Mouse (Mus musculus) brown adipose tissue, adult 24 weeks (tissue): ENCODE data around the gene Dgki. TPM values are rescaled to one million over a fixed set of nuclear protein-coding genes. Genes with fewer than 3 reads are reported as not detected.

Experiments used
- H3K27ac ChIP-seq: fragments of 200-500 bp; replicated peaks from 2 replicates; pipeline ENCODE4 v1.5.1; 2012; ENCODE audit warnings: low read depth, mild to moderate bottlenecking, low read length
- H3K4me1 ChIP-seq: fragments of 200-500 bp; 2 replicates; pipeline ENCODE4 v1.6.1; 2012; ENCODE audit warnings: low read length, mixed read lengths; ENCODE audit not compliant: control insufficient read depth, insufficient read depth, insufficient read length
- H3K4me3 ChIP-seq: fragments of 200-500 bp; 2 replicates; pipeline ENCODE4 v1.5.1; 2012; ENCODE audit warnings: low read depth, mild to moderate bottlenecking, low read length, moderate library complexity; ENCODE audit not compliant: insufficient read depth
- polyA plus RNA-seq: library from polyadenylated mRNA; stranded (reverse); fragments of >200 nt; gene quantifications from 2 replicates; pipeline ENCODE4 v1.2.4, GENCODE M21; 2012; ENCODE audit not compliant: missing spikeins, insufficient read depth, insufficient read length

The Dgki gene
- polyA plus RNA-seq, 1 experiment: not detected

DNA sequence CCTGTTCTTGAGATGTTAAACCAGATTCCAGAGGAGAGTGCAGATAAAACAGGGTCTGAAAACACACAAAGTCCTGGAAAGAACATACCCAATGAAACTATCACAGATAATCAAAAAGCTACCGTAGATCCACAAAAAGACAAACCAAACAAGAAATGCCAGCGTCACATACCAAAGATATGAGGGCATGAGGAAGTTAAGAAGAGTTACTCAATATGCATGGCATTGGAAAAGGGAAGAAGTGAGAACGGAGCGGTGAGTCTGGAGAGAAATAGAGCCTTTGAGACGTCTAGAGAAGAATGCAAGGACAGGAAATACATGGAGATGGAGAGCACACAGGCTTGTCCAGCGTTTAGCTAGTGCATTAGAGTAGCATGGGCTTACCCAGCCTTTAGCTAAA lies 401.6 kb downstream of the Dgki start:
- H3K4me3 ChIP-seq: no peak overlapping the region
- no peak overlapping the region for H3K27ac ChIP-seq
- no peaks in the 10 kb centered on the region for H3K4me1 ChIP-seq

DNA sequence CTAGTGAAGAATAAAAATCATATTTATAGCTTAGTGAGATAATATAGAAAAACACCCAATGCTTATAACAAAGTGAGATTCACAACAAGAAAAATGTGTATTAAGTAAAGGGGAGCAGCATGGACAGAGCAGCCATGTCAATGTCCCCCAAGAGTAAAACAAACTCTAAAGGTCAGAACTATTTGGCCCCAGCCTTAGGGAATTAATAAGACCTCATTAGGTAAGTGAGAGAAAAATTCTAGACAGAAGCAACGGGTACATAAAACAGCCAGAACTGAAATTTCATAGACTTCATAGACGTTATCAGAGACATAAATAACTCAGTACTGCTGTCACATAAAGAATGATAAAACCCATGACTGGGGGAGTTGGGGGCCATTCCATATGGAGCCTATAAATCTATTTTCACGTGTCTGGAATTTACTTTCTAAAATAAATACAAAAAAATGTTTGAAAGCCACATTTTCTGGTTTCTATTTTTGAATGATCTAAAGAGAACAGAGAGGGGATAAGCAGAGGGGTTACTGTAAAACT lies 402.3 kb downstream of the Dgki start:
- Histone ChIP-seq H3K27ac (no peak overlapping the region), H3K4me3 (no peak overlapping the region)

DNA sequence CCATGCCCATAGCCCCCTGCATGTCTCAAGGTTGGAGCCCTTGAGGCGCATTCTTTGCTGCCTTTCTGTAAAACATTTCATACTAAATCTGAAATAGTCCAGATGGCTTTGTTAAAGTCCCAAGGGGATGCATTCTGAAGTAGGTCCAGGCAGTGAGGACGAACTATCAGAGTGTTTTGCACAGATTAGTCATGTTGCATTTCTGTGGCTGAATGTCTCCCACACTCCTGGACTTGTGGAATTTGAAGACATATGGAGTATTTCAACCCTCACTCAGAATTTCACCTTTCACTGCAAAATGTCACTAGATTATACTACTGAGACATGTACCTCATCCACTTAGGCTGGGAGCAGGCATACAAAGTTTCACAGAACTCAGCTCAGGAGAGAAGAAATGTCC lies 403.3 kb downstream of the Dgki start:
- Histone ChIP-seq H3K4me1 (no peaks in the 10 kb centered on the region), H3K4me3 (no peak overlapping the region), H3K27ac (no peak overlapping the region)

More for the DNA sequence above, 402.3 kb downstream of the Dgki start:
- H3K4me1 ChIP-seq: no peaks in the 10 kb centered on the region

DNA sequence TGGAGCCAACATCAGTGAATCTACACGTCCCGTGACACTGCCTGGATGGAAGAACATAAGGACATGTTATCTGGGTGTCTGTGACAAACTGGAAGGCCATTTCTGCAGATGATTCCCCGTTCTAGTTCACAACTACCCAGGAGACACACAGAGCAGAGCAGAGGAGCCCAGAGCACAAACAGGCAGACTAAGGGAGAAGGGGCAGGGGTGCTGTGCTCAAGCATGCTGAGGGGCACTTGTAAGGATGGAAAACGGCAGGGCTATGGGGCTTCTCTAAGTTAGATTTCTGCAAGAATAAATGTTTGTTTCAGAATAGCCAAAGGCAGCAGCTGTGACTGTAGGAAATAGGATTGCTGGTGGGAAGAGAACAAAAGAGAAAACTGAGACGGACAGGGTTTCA lies 408.2 kb downstream of the Dgki start:
- Histone ChIP-seq H3K4me1 (no peaks in the 10 kb centered on the region), H3K27ac (no peak overlapping the region), H3K4me3 (no peak overlapping the region)

DNA sequence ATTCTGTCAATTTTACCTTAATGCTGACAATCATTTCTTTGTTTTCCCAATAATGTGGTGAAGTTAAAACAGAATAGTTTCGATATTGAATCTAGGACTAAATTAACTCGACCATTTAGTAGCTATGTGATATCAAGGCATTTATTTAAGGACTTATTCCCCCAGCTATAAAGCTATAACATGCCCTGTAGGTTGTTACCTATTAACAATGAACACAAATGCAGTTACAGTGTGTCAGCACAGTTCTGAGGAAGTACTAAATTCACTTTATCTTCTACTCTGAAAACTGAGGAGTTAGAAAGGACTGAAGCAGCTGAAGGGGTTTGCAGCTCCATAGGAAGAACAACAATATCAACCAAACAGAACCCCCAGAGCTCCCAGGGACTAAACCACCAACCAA lies 409.2 kb downstream of the Dgki start:
- no peak overlapping the region for H3K27ac ChIP-seq

DNA sequence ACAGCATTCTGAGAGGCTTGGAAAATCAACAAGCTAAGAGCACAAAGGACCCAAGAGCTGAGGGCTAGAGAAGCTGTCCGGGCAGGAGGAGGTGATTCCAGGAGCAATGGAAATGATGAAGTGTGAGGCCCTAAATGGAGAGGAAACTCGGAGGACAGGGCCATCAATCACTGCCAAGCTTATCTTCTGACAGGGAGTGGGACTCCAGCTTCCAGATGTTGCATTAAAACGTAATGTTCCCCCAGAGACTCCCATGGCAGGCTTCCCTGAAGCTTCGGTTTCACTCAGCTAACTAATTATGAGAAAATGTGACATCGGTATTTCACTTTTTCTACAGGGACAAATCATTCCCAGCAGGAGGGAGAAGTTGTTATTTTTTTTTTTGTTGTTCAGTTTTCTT lies 409.7 kb downstream of the Dgki start:
- Histone ChIP-seq H3K4me3 (no peak overlapping the region), H3K4me1 (no peaks in the 10 kb centered on the region), H3K27ac (no peak overlapping the region)

More for the DNA sequence above, 409.2 kb downstream of the Dgki start:
- Histone ChIP-seq H3K4me3 (no peak overlapping the region), H3K4me1 (no peaks in the 10 kb centered on the region)

DNA sequence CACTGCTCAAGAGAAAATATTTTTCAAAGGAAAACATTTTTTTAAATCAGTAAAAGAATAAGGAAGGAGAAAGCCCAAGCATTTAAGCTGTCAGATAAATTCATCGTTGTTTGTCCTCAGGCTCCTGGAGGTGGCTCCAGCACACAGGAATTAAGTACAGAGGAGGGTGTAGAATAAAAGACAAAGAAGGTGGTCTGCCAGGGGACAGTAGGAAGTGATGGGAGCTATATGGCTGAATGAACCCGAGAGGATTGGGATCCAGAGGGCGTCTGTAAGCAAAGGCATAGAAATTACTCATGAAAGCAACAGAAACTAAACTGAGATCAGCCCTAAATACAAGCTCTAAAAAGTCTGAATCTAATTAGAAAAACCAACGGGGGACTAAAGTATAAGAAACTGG lies 418.7 kb downstream of the Dgki start:
- Histone ChIP-seq H3K4me1 (no peaks in the 10 kb centered on the region), H3K4me3 (no peak overlapping the region), H3K27ac (no peak overlapping the region)

DNA sequence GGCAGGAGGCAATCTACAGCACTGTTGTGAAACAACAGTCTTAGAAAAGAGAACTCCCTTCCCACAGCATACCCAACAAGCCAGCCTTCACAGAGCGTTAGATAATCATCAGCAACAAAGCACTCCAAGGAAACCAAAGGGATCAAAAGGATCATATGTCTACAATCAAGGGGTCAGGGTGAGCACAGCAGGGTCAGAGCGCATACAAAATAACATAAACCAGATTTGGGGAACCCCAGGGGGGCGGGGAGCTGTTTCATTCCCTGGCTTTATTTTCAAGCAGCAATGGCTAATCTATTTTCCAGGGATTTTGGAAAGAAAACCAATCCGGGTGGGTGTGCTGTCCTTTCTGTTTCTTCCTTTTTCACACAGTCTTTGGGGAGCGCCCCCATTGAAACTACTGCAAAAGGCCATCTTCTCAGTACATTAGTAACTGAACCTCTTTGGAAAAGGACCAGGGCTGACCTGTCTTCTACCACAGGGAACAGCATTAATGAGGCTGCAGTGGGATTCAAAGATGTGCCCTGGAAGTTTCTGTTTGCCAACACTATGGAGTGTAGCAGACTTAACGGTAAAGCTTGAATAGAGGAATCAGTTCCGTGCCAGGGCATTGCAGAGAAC lies 419.2 kb downstream of the Dgki start:
- no peak overlapping the region for H3K4me3 ChIP-seq
- no peak overlapping the region for H3K27ac ChIP-seq
- no peaks in the 10 kb centered on the region for H3K4me1 ChIP-seq

DNA sequence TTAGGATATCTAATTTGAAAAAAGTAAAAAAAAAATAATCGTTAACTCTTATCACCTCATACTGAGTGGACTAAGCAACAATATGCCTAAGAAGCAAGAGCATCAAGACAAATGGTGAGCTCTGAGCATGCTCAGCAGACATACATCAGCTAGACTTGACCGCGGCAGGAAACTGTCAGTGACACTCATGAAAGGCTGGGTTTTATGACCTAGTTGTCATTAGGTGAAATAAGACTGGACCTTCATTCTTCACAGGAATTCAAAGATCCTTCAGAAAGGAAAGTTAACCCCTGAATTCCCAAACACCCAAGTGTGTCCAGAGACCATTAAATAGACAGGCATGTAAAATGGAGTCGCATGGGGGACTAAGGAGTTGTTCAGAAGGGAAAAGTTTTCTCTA lies 422.6 kb downstream of the Dgki start:
- no peak overlapping the region for H3K4me3 ChIP-seq
- H3K4me1 ChIP-seq: no peaks in the 10 kb centered on the region
- H3K27ac ChIP-seq: no peak overlapping the region

DNA sequence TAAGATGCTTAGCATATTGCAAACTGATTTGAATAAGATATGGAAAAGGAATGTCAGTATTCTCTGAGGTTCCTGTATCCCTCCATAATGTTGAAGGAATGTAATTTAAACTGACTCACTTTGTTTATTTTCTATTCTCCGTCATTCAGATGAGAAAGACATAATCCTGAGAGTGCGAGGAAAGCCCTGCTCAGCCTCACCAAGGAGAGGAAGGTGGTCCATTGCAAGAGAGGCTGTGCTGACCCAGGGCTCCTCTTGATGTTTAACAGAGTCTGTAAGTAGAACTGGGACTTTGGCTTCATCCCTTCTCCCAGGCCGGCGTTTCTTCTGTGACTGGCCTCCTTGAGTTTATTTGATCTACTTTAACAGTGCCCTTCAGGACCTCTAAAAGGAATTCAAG lies 423.6 kb downstream of the Dgki start:
- Histone ChIP-seq H3K4me3 (no peak overlapping the region), H3K27ac (no peak overlapping the region), H3K4me1 (no peaks in the 10 kb centered on the region)

DNA sequence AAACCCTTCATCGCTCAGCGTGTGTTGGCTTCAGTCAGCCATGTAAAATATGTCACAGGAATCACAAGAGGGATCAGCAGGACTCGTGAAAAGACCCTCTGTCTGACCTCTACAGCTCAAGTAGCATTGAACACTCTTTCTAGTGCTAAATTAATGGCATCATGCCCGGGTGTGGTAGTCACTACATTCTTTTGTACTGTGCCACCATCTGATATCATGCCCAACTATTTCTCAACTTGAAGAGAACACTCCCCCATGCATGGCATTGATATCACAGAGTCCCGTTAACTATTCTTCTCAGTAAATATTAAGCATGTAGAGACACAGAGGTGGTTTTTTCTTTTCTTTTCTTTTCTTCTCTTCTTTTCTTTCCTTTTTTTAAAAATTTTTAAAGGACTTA lies 424.1 kb downstream of the Dgki start:
- no peak overlapping the region for H3K27ac ChIP-seq
- no peak overlapping the region for H3K4me3 ChIP-seq
- H3K4me1 ChIP-seq: no peaks in the 10 kb centered on the region

DNA sequence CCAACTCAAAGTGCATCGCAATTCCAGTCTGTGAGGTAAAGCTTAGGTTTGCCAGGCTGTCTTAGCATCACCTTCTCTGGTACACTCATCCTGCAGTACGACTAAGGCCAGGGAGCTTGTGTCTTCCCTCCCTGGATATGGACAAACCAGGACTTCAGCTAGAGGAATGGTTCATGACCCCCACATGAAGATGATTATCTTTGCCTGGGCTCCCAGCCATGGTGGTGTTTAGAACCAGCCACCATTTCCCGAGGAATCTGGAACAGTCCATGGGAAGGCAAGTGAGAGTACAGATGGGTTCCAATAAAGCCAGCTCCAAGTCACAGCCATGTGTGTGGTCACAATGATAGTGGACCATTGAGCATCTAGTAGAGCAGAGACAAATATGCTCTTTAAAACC lies 427.1 kb downstream of the Dgki start:
- H3K27ac ChIP-seq: no peak overlapping the region
- no peaks in the 10 kb centered on the region for H3K4me1 ChIP-seq
- no peak overlapping the region for H3K4me3 ChIP-seq

DNA sequence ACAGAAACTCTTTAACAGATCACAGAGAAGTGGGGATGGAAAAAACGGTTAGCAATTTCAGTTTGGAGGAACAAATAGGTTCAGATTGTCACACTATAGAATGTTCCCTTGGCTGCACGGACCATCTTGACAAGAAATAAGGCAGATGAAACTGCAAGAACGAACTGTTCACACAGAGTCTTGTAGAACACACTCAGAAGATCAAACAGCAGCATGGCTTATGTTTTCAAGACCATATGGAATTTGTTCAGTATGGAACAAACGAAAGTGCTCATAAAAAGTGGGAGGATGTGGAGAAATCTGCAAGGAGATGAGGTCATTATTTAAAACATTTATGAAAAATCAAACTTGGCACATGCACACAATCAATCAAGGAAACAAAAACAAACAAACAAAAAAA lies 431.8 kb downstream of the Dgki start:
- Histone ChIP-seq H3K27ac (no peak overlapping the region), H3K4me1 (no peaks in the 10 kb centered on the region), H3K4me3 (no peak overlapping the region)

DNA sequence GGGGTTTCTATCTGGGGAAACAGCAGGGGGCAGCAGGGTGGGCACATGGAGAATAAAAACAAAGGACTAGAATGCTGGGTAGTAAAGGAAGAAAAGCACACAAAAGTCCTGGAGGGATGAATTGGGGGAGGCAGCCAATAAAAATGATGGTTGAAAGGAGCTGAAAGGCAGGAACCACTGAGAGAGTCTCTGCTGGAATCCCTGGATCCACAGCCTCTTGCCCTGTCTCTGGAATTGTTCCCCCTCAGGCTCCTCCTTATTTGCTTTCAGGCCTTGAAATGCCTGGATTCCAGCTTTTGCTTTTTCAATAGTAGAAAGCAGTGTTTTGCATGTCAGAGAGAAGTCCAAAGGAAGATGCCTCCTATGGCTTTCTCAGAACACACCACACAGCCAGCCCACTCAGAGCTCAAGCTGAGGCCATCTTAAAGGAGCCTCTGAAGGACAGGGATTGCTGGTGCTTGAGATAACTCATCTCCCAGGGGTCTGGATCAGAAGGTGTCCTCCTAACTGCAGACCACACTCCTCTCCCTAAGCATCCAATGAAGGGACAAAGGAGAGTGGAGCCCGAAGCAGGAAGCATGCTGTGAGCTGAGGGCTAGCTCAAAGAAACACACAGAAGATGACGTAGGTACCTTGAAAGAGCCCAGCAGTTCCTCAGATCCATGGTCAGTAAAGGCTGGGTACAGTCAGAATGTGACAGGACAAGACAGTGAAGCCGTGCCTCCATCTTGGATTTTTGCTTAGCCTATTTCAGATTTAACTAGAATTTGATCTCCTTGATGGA lies 441.5 kb downstream of the Dgki start:
- H3K4me1 ChIP-seq: no peaks in the 10 kb centered on the region
- H3K4me3 ChIP-seq: no peak overlapping the region
- no peak overlapping the region for H3K27ac ChIP-seq

DNA sequence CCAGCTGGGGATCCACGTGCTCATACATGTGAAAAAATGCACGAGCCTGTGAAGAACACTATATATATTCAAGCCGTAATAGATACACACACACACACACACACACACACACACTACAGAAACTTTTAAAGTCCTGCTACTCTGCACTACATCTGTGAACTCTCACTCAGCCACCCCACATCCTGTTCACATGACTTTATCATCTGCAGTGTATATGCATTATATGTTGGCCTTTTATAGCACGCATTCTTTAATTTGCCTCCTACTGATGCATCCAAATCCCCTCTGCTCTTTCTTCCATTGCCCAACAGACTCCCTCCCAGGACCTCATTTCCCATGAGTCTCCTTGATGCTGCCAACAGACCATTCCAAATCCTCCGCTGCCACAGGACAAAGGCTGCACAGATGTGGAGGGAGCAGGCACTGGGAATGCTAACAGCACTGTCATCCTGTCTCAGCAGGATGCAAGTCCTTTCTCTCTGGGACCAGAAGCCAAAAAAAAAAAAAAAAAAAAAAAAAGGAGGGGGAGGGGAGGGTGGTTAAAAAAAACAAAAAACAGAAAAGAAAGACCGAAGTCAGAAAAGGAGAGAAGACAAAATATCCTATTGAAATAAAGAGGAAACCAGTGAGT lies 442.2 kb downstream of the Dgki start:
- no peaks in the 10 kb centered on the region for H3K4me1 ChIP-seq
- no peak overlapping the region for H3K27ac ChIP-seq
- H3K4me3 ChIP-seq: no peak overlapping the region
